Comparison of ENCODE assay signal across 10 mouse cellular contexts in the genomic region with DNA sequence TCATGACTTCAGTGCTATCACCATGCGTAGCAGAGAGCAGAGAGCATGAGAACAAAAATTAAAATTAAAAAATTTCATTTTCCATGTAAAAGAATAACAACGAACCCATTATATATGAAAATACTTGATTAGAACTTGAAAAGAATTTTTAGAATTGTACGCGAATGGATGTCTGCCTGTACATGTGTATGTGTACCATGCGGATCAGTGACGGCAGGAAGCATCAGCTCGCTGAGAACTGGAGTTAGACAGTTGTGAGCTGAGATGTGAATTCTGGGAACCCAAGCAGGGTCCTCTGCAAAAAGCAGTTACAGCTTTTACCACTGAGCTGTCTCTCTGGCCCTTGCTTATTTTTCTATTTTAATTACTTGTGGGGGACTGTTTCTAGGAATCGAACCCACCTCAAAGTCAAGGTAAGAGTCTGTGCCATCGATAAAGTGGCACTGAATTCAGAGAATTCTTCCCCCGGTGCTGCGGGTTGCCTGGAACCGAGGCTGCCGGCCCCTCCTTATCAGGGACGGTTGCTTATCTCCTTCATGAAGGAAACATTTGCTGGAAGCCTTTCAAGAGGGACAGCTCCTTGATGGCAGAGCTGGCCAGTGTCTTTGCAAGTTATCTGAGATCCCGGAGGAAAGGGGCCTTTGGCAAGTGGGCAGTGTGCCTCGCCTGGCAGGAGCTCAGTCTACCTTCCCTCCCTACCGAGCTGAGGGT. TPM values are rescaled to one million over a fixed set of nuclear protein-coding genes. Genes with fewer than 3 reads are reported as not detected.
DNase-seq lines count a peak whose midpoint lies in the region; ATAC-seq and TF ChIP-seq lines count a peak whose summit lies in the region.
"Had no signal": no experiment of that assay in that cellular context is flagged by ENCODE, and none has a peak within 500 bp of the region (broad histone marks: within the 10 kb centered on the region; RNA-seq: fewer than 3 reads in every experiment).

No protein-coding gene starts in this region.

- DNase-seq in kidney, adult 2 months = peak; percentile 23
- DNase-seq in kidney, postnatal 4 days = no peak
- DNase-seq in right cerebral cortex, postnatal 36 days (ENCODE audit: low spot score in 2 of 2) = no peak
- DNase-seq in embryonic facial prominence, embryonic 10.5 days (ENCODE audit: low spot score) = no peak
- DNase-seq: right cerebral cortex, adult 18-20 months had no signal

- WGBS in kidney, adult 2 months = 73% methylated on average over 17 of the region's 17 CpGs
- 84% methylated on average over 17 of the region's 17 CpGs for WGBS in embryonic facial prominence, embryonic 10.5 days

- peak overlapping the region; percentile 52; the same call in 1 of the 2 replicates for H3K27ac ChIP-seq in kidney, adult 2 months (ENCODE audit: insufficient read depth, low read depth, low read length)
- H3K27ac ChIP-seq in brown adipose tissue, adult 24 weeks (replicated peaks; ENCODE audit: low read depth, low read length) = peak overlapping the region; percentile 54
- no peak overlapping the region for H3K27ac ChIP-seq in embryonic facial prominence, embryonic 10.5 days (replicated peaks)
- H3K27ac ChIP-seq: midbrain, embryonic 15.5 days had no signal

- TF ChIP-seq POLR2A in kidney, adult 2 months (IDR thresholded peaks at IDR 0.05; ENCODE audit: low read depth, low read length) = no peak

- ATAC-seq in erythroid progenitor cell, adult 5-6 weeks (replicated peaks; ENCODE audit: low FRiP score, poor library complexity, severe bottlenecking) = peak; percentile 74
- peak; percentile 59 for ATAC-seq in megakaryocyte progenitor cell, adult 5-6 weeks (replicated peaks; ENCODE audit: poor library complexity)
- ATAC-seq: intestine, postnatal 0 days; midbrain, embryonic 15.5 days had no signal

- no peaks in the 10 kb centered on the region for H3K9me3 ChIP-seq in embryonic facial prominence, embryonic 10.5 days
- H3K9me3 ChIP-seq: midbrain, embryonic 15.5 days had no signal

- H3K27me3 ChIP-seq in kidney, adult 2 months (replicated peaks; ENCODE audit: control insufficient read depth, insufficient read depth, low read length) = no peaks in the 10 kb centered on the region
- H3K27me3 ChIP-seq in embryonic facial prominence, embryonic 10.5 days (replicated peaks; ENCODE audit: low read depth, poor library complexity, severe bottlenecking) = no peaks in the 10 kb centered on the region
- H3K27me3 ChIP-seq: midbrain, embryonic 15.5 days had no signal

- no peaks in the 10 kb centered on the region for H3K36me3 ChIP-seq in kidney, adult 2 months (ENCODE audit: control insufficient read depth, insufficient read depth, low read length)
- no peaks in the 10 kb centered on the region for H3K36me3 ChIP-seq in embryonic facial prominence, embryonic 10.5 days (replicated peaks)
- H3K36me3 ChIP-seq: midbrain, embryonic 15.5 days had no signal

- TF ChIP-seq CTCF in kidney, adult 2 months (conservative IDR thresholded peaks at IDR 0.05; ENCODE audit: insufficient read depth, insufficient read length, low read depth, low read length) = no peak

- H3K4me3 ChIP-seq in kidney, adult 2 months (ENCODE audit: insufficient read depth, low read depth, low read length) = no peak overlapping the region
- H3K4me3 ChIP-seq in brown adipose tissue, adult 24 weeks (ENCODE audit: insufficient read depth, low read depth, low read length) = no peak overlapping the region
- no peak overlapping the region for H3K4me3 ChIP-seq in embryonic facial prominence, embryonic 10.5 days
- H3K4me3 ChIP-seq: midbrain, embryonic 15.5 days had no signal

- H3K4me1 ChIP-seq in kidney, adult 2 months (ENCODE audit: control insufficient read depth, insufficient read depth, low read length) = 0 out of 2 replicates have a peak, but pooled peaks cover 2% of the 10 kb centered on the region
- peaks cover 30% of the 10 kb centered on the region for H3K4me1 ChIP-seq in brown adipose tissue, adult 24 weeks (ENCODE audit: control insufficient read depth, insufficient read depth, insufficient read length, low read length)
- H3K4me1 ChIP-seq in embryonic facial prominence, embryonic 10.5 days = peaks cover 4% of the 10 kb centered on the region; the same call in 1 of the 2 replicates
- H3K4me1 ChIP-seq: midbrain, embryonic 15.5 days had no signal

RNA-seq across cellular contexts. Expression of gene Podxl, which starts 48.9 kb away (rescaled TPM):
- 137 and 149 TPM in 2 replicates for polyA plus RNA-seq in kidney, adult 2 months (2012; rRNA removed)
- 13.0 and 18.7 TPM in 2 replicates for polyA plus RNA-seq in brown adipose tissue, adult 24 weeks (2012; ENCODE audit: insufficient read depth, insufficient read length, missing spikeins)
- total RNA-seq in erythroid progenitor cell, adult 5-6 weeks (2015; ENCODE audit: low replicate concordance) = not detected in 2 replicates
- not detected in 2 replicates for total RNA-seq in erythroid progenitor cell, adult 5-6 weeks (2017; ENCODE audit: low replicate concordance)
- 0.07 and 0.25 TPM in 2 replicates for total RNA-seq in megakaryocyte progenitor cell, adult 5-6 weeks (2015)
- 0.04 and 0.34 TPM in 2 replicates for total RNA-seq in megakaryocyte progenitor cell, adult 5-6 weeks (2017)
- polyA plus RNA-seq in embryonic facial prominence, embryonic 10.5 days (2016; fragmentation: Nextera tagmentation; extraction: Ambion mirVana) = 16.6 and 18.0 TPM in 2 replicates
